Mouse (Mus musculus): ENCODE data around the gene Spem1. TPM values are rescaled to one million over a fixed set of nuclear protein-coding genes. Genes with fewer than 3 reads are reported as not detected.

Gene Spem1
- total and polyA plus RNA-seq, 2 experiments from 2014 or later, result 0.50 to 0.62 TPM

DNA sequence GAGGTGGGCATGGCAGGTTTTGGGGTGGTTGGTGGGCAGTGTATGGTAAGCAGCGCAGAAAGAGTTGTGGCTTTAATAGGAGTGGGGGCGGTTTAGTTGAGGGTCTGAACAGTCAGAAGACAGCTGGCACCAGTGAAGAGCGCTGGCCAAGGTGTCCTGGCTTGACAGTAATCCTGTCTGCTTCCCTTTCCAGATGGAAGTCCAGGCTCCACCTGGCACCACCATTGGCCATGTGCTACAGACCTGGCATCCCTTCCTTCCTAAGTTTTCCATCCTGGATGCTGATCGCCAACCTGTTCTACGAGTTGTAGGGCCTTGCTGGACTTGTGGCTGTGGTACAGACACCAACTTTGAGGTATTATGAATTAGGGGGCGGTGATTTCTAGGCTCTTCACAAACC, 26.0 kb upstream of the Spem1 start:
- Histone ChIP-seq H3K36me3 (ENCODE audit: insufficient read depth) (peaks cover 42% of the 10 kb centered on the region), H3K27ac (ENCODE audit: low read depth, low read length) (no peak overlapping the region), H3K4me1 (ENCODE audit: insufficient read depth) (peaks cover 11% of the 10 kb centered on the region), H3K4me3 (ENCODE audit: low read depth, low read length) (0 out of 2 replicates have a peak overlapping the region, but pooled peaks have one; percentile 74), H3K4me2 (ENCODE audit: low read depth) (peak overlapping the region; percentile 62), H3K9me3 (ENCODE audit: low read length) (no peaks in the 10 kb centered on the region), H3K27me3 (ENCODE audit: insufficient read depth, low read length) (no peaks in the 10 kb centered on the region), H3K9ac (no peak overlapping the region)
- 96% methylated on average over 6 of the region's 6 CpGs for WGBS
- no peak for TF ChIP-seq CTCF (IDR thresholded peaks at IDR 0.05; ENCODE audit: low read depth)
- DNase-seq, result no peak
- ATAC-seq, result no peak

DNA sequence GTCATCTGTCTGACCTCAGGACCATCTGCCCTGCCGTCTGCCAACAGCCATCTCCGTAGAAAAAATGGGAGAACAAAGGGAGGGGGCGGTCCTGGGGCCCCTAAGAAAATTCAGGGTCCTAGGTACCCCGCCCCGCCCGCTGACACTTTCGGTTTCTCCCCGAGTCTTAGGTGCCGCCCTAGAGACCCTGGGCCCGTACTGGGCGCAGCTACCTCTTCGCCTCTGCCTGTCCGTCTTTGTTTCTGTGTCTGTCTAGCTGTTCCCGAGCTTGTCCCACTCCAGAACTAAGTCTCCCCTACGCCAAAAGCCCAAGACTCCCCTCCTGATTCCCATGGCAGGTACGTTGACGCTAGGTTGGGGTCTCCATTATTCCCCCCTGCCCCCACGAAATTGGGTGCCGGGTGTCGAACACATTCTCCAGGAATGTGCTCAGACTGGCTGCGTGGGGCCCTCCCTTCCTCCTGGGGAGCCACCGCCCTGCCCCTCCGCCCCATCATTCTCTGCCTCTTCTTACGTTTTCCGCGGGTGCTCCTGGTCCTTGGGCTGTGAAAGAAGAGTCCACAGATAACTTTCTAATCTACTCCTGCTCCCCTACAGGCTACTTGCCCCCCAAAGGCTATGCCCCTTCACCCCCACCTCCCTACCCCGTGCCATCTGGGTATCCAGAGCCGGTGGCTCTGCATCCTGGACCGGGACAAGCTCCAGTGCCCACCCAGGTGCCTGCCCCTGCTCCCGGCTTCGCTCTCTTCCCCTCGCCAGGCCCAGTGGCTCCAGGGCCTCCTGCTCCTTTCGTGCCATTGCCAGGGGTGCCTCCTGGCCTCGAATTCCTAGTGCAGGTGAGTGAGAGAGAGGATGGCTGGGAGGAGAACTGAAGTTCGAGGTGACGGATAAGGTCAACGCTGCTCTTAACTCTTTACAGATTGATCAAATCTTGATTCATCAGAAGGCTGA, 25.0 kb upstream of the Spem1 start:
- DNase-seq, result peak; percentile 64
- H3K9me3 ChIP-seq (ENCODE audit: low read length), result no peaks in the 10 kb centered on the region
- H3K9ac ChIP-seq, result peak overlapping the region; percentile 96
- peak; percentile 40 for ATAC-seq
- no peaks in the 10 kb centered on the region for H3K27me3 ChIP-seq (ENCODE audit: insufficient read depth, low read length)
- peak overlapping the region; percentile 80 for H3K27ac ChIP-seq (ENCODE audit: low read depth, low read length)
- H3K36me3 ChIP-seq (ENCODE audit: insufficient read depth), result peaks cover 38% of the 10 kb centered on the region
- peak overlapping the region; percentile 74 for H3K4me3 ChIP-seq (ENCODE audit: low read depth, low read length)
- H3K4me1 ChIP-seq (ENCODE audit: insufficient read depth), result peaks cover 11% of the 10 kb centered on the region
- no peak for TF ChIP-seq CTCF (IDR thresholded peaks at IDR 0.05; ENCODE audit: low read depth)
- peak overlapping the region; percentile 62 for H3K4me2 ChIP-seq (ENCODE audit: low read depth)
- 11% methylated on average over 37 of the region's 37 CpGs for WGBS

DNA sequence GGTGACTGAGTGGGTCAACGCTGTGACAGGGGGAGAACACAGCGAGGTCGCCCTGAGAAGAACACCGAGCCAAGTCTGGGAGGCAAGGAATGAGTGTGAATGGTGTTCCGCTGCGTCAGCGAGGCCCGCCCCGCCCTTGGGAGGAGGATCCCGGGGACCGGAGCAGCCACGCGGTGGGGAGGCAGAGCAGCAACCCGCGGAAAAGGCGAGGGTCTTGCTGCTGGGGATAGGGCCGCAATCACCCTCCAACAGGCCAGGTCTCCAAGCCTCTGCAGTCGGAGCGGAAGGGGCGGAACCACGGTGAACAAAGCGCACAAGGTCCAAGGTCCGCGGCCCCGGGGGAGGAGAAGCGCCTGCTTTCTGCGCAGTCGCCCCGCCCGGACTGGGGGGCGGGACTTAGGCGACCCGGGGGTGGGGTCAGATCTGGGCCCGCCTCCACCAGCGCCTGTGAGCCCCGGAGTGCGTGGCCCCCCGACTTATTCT, 24.3 kb upstream of the Spem1 start, which contains the start of gene Plscr3:
Gene Plscr3 (plus strand): TSS at position 179 of the 483 bp plus-strand sequence.
- peak; percentile 96 for ATAC-seq
- H3K4me2 ChIP-seq (ENCODE audit: low read depth), result peak within 1 kb of the TSS; percentile 62
- WGBS, result 1% methylated on average over 37 of the region's 38 CpGs
- H3K9me3 ChIP-seq (ENCODE audit: low read length), result no peaks in the 10 kb centered on the region
- H3K27me3 ChIP-seq (ENCODE audit: insufficient read depth, low read length), result no peaks in the 10 kb centered on the region
- peak within 1 kb of the TSS; percentile 74 for H3K4me3 ChIP-seq (ENCODE audit: low read depth, low read length)
- peaks cover 11% of the 10 kb centered on the region for H3K4me1 ChIP-seq (ENCODE audit: insufficient read depth)
- DNase-seq, result peak; percentile 94
- peak; percentile 19 for TF ChIP-seq CTCF (IDR thresholded peaks at IDR 0.05; ENCODE audit: low read depth)
- peak within 1 kb of the TSS; percentile 96 for H3K9ac ChIP-seq
- peak within 1 kb of the TSS; percentile 80 for H3K27ac ChIP-seq (ENCODE audit: low read depth, low read length)
- H3K36me3 ChIP-seq (ENCODE audit: insufficient read depth), result peaks cover 30% of the 10 kb centered on the region

DNA sequence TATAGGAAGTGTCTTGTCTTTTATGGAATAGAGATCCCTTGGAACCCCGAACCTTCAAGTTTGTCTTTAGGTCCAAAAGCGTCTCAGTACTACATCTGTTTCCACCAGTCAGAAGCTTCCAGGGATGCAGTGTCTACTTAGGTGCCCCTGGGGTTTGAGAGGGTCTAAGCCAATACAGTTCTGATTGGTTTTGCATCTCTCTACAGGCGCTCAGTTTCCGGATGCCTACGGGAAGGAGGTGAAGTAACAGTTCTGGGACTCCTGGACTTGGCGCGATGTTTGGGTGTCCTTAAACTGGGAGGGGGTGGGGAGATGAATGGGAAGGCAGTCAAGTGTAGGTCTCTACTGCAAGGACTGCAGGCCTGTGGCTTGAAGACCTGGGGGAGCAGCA, 16.7 kb upstream of the Spem1 start:
- no peak for TF ChIP-seq CTCF (IDR thresholded peaks at IDR 0.05; ENCODE audit: low read depth)
- ATAC-seq (no peak; the same call in 1 of the 2 replicates), DNase-seq (no peak)

DNA sequence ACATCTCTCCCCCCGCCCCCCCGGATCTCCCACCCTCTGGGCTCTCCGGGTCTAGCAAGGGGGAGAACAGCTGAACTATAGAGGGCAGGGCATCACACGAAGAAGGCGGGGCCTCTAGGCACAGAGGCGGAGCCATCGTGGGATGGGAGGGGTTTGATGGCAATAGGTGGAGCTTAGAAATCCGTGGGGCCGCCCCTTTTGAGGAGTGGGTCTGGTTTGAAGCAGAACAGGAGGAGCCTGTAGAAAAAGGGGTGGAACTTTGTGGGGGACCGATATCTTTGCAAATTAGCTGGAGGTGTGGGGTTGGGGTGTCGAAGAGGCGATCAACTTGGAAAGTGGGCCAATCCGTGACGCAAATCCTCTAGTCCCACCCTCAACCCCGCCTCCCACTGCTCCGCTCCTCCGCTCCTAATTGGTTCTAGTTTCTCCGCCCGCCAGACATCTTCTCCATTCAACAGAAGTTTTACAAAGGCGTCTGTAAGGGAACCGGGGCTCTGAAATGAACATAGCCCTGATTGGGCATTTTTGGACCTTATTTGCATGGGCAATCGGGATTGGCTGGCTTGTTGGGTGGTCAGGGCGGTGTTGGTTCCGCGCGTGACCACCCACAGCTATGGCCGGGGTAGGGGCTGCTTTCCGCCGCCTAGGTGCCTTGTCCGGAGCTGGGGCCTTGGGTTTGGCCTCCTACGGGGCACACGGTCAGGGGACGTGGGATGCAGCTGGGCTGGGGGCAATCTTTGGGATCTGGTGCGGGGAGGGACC, 16.2 kb upstream of the Spem1 start, which contains the start of gene Tmem256:
Gene Tmem256 (plus strand): TSS at position 563 of the 762 bp plus-strand sequence.
- Histone ChIP-seq H3K4me2 (ENCODE audit: low read depth) (peak within 1 kb of the TSS; percentile 95), H3K4me1 (ENCODE audit: insufficient read depth) (peaks cover 22% of the 10 kb centered on the region), H3K27ac (ENCODE audit: low read depth, low read length) (peak within 1 kb of the TSS; percentile 97), H3K36me3 (ENCODE audit: insufficient read depth) (peaks cover 5% of the 10 kb centered on the region), H3K9me3 (ENCODE audit: low read length) (no peaks in the 10 kb centered on the region), H3K27me3 (ENCODE audit: insufficient read depth, low read length) (no peaks in the 10 kb centered on the region), H3K9ac (peak within 1 kb of the TSS; percentile 96), H3K4me3 (ENCODE audit: low read depth, low read length) (peak within 1 kb of the TSS; percentile 87)
- ATAC-seq, result peak; percentile 94
- TF ChIP-seq CTCF (IDR thresholded peaks at IDR 0.05; ENCODE audit: low read depth), result no peak
- peak; percentile 99 for DNase-seq
- 1% methylated on average over 34 of the region's 34 CpGs for WGBS

More for the DNA sequence above, 16.7 kb upstream of the Spem1 start:
- WGBS, result 3% methylated on average over 7 of the region's 7 CpGs
- Histone ChIP-seq H3K27me3 (ENCODE audit: insufficient read depth, low read length) (no peaks in the 10 kb centered on the region), H3K4me3 (ENCODE audit: low read depth, low read length) (peak overlapping the region; percentile 87), H3K27ac (ENCODE audit: low read depth, low read length) (peak overlapping the region; percentile 88), H3K36me3 (ENCODE audit: insufficient read depth) (no peaks in the 10 kb centered on the region), H3K9ac (peak overlapping the region; percentile 72), H3K4me2 (ENCODE audit: low read depth) (peak overlapping the region; percentile 95), H3K9me3 (ENCODE audit: low read length) (no peaks in the 10 kb centered on the region), H3K4me1 (ENCODE audit: insufficient read depth) (peaks cover 20% of the 10 kb centered on the region)

DNA sequence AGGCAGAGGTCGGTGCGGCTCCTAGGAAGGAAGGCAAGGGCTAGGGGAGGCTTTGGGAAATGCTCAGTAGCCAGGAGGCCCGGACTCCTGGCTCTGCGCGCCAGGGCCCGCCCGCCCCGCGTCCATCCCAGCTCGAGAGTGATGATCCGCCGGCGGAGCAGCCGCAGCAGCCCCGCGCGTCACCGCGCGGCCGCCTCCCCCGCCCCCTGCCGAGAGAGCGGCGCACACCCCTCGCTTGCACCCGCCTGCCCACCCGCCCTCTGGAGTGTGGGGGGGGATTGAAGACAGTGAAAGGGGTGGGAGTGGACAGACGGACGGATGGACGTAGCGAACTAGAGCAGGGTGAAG, 15.6 kb upstream of the Spem1 start, which contains the start of gene Nlgn2:
Gene Nlgn2 (minus strand): TSS at position 181 of the 348 bp plus-strand sequence.
- no peaks in the 10 kb centered on the region for H3K27me3 ChIP-seq (ENCODE audit: insufficient read depth, low read length)
- H3K36me3 ChIP-seq (ENCODE audit: insufficient read depth), result peaks cover 11% of the 10 kb centered on the region
- H3K9me3 ChIP-seq (ENCODE audit: low read length), result no peaks in the 10 kb centered on the region
- peak within 1 kb of the TSS; percentile 87 for H3K4me3 ChIP-seq (ENCODE audit: low read depth, low read length)
- peak; percentile 93 for DNase-seq
- ATAC-seq, result peak; percentile 81
- 1% methylated on average over 26 of the region's 32 CpGs for WGBS
- peak; percentile 50; the same call in 1 of the 2 replicates for TF ChIP-seq CTCF (IDR thresholded peaks at IDR 0.05; ENCODE audit: low read depth)
- peak within 1 kb of the TSS; percentile 96 for H3K9ac ChIP-seq
- H3K4me2 ChIP-seq (ENCODE audit: low read depth), result peak within 1 kb of the TSS; percentile 95
- H3K4me1 ChIP-seq (ENCODE audit: insufficient read depth), result peaks cover 22% of the 10 kb centered on the region
- H3K27ac ChIP-seq (ENCODE audit: low read depth, low read length), result peak within 1 kb of the TSS; percentile 97
